11 mouse cellular contexts compared by ENCODE assay signal in the genomic region with DNA sequence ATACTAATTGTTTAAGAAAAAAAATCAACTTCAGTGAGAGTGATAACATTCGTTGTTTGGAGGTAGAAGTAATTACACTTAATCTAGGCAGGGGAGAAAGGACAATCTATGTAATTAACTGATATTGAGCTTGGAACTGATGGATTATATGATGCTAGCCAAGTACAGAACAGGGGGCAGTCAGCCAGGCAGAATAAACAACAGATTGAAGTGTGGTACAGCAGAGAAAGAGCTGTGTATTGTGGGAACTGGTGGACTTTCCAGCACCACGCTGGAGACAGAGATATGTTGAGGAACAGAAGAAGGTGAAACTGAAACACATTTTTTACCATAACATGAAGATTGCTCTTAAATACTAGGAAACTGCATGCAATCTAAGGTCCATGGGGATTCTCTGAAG.
"Had no signal": no experiment of that assay in that cellular context is flagged by ENCODE, and none has a peak within 500 bp of the region (broad histone marks: within the 10 kb centered on the region; RNA-seq: fewer than 3 reads in every experiment).

No protein-coding gene starts in this region.

- DNase-seq: kidney, adult 11 months; kidney, postnatal 25 days; left cerebral cortex, postnatal 4 days; lung, adult 18-20 months; right cerebral cortex, adult 18-20 months; right cerebral cortex, postnatal 25 days; thymus, postnatal 4 days had no signal

- H3K4me1 ChIP-seq: limb, embryonic 13.5 days; midbrain, embryonic 12.5 days; neural tube, embryonic 13.5 days had no signal

- H3K4me3 ChIP-seq: limb, embryonic 13.5 days; midbrain, embryonic 12.5 days; neural tube, embryonic 13.5 days had no signal

- H3K36me3 ChIP-seq: limb, embryonic 13.5 days; midbrain, embryonic 12.5 days; neural tube, embryonic 13.5 days had no signal

- H3K27me3 ChIP-seq: limb, embryonic 13.5 days; midbrain, embryonic 12.5 days; neural tube, embryonic 13.5 days had no signal

- H3K27ac ChIP-seq: limb, embryonic 13.5 days; liver, embryonic 14.5 days; midbrain, embryonic 12.5 days; neural tube, embryonic 13.5 days had no signal
